Mouse (Mus musculus) liver, postnatal 0 days (tissue): ENCODE measurements around the gene Sema5a.

Experiments used
- CTCF ChIP-seq: sonication (generic); IDR thresholded peaks from 2 replicates; pipeline ENCODE4 v1.5.1; 2016; ENCODE audit warnings: antibody characterized with exemption, low read depth
- EP300 ChIP-seq: IDR thresholded peaks from 2 replicates; pipeline ENCODE4 v1.6.1; 2016; ENCODE audit warnings: antibody characterized with exemption, low read depth, mild to moderate bottlenecking

DNA sequence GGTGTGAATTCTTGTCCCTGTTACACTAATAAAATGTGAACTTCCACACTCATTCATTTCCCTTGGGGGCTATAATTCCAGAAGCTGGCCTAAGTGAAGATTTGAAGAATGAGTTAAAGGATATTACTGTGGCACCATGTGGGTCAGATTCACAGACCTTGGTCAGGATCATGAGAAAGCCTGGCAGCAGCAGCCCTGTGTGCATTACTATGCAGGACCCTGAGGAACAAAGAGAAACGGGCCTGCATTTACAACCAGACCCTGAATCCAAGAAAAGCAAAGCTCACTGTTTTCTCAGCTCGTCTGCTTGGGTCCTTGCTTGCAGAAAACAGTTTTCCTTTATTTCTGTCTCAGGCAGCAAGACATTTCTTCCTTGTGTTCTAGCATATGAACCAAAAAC, 374.6 kb downstream of the Sema5a start:
- TF ChIP-seq EP300 (no peak), CTCF (no peak)
